In genomic region chr9:96450900-96451720, GRCm38 (mm10) we compare ENCODE assay signal across 10 mouse cellular contexts. TPM values are rescaled to one million over a fixed set of nuclear protein-coding genes. Genes with fewer than 3 reads are reported as not detected.
DNase-seq lines count a peak whose midpoint lies in the region; ATAC-seq and TF ChIP-seq lines count a peak whose summit lies in the region.
"Had no signal": no experiment of that assay in that cellular context is flagged by ENCODE, and none has a peak within 500 bp of the region (broad histone marks: within the 10 kb centered on the region; RNA-seq: fewer than 3 reads in every experiment).

No protein-coding gene starts in this region.

- TF ChIP-seq CTCF in cerebellum, adult 2 months (IDR thresholded peaks at IDR 0.05; ENCODE audit: borderline replicate concordance, insufficient read depth, low read depth, low read length): no peak

- no peak for TF ChIP-seq POLR2A in cerebellum, adult 2 months (IDR thresholded peaks at IDR 0.05; ENCODE audit: borderline replicate concordance, insufficient read depth, low read length)

- 48% methylated on average over 12 of the region's 12 CpGs for WGBS in cerebellum, adult 2 months

- H3K4me3 ChIP-seq in cerebellum, adult 2 months (replicated peaks; ENCODE audit: insufficient read depth, low read depth, low read length): no peak overlapping the region

- DNase-seq in cerebellum, adult 2 months: no peak
- no peak for DNase-seq in cerebellum, adult 8-10 months
- DNase-seq in kidney, postnatal 10 days: peak; percentile 39
- no peak for DNase-seq in kidney, adult 18-20 months
- DNase-seq in kidney, postnatal 14 days: peak; percentile 49
- DNase-seq in layer of hippocampus, postnatal 10 days (ENCODE audit: low spot score in 2 of 2): no peak
- no peak for DNase-seq in cerebellum, postnatal 4 days (ENCODE audit: low spot score in 2 of 2)
- DNase-seq: adrenal gland, postnatal 36 days; liver, postnatal 0 days had no signal

- 0 out of 2 replicates have a peak overlapping the region, but pooled peaks have one; percentile 16 for H3K27ac ChIP-seq in cerebellum, adult 2 months (ENCODE audit: insufficient read depth, low read length)

- no peak for ATAC-seq in granulocyte monocyte progenitor cell, adult 5-6 weeks (replicated peaks; ENCODE audit: poor library complexity, severe bottlenecking)
- ATAC-seq: liver, postnatal 0 days had no signal

- no peaks in the 10 kb centered on the region for H3K27me3 ChIP-seq in cerebellum, adult 2 months (ENCODE audit: control insufficient read depth, insufficient read depth, low read length)

- no peaks in the 10 kb centered on the region for H3K4me1 ChIP-seq in cerebellum, adult 2 months (ENCODE audit: control insufficient read depth, insufficient read depth, low read length)

RNA-seq across cellular contexts. Expression of gene Rnf7, which starts 27.4 kb away (rescaled TPM):
- polyA plus RNA-seq in cerebellum, adult 2 months (2012; rRNA removed): 326 and 346 TPM in 2 replicates
- total RNA-seq in layer of hippocampus, postnatal 10 days (2021): 10 to 100 TPM; 52.1 to 64.0 TPM
- total RNA-seq in granulocyte monocyte progenitor cell, adult 5-6 weeks (2014; fragmentation: Nextera tagmentation): 109 and 110 TPM in 2 replicates
- total RNA-seq in granulocyte monocyte progenitor cell, adult 5-6 weeks (2017): 53.9 and 72.0 TPM in 2 replicates

Comparison
In these comparisons a context has a peak if more than half of its experiments do, and no peak if none do; other contexts are left out.
1. DNase-seq: peak in kidney, postnatal 10 days (single experiment) and kidney, postnatal 14 days (single experiment); none in cerebellum, adult 2 months (0 of 2), cerebellum, adult 8-10 months (single experiment), kidney, adult 18-20 months (single experiment), layer of hippocampus, postnatal 10 days (0 of 2) and cerebellum, postnatal 4 days (0 of 2).